ENCODE assay signal across 10 mouse cellular contexts in the genomic region with DNA sequence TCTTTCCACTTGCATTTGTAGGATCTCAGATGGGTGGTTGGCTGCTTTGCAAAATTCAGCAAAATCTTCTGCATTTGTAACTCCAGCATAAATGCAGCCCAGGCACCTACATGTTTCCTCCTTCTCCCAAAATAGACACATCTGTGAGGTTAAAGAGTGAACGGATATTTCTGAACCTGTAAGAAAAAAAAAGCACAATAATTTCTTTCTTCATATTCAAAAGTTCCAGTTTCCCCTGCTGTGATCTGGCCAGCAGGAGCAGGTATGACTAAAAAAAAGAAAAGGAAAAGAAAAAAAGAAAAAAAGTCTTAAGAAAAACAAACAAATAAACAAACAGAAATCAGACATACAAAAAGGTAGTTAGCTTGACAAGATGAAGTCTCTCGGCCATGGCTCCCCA. TPM values are rescaled to one million over a fixed set of nuclear protein-coding genes. Genes with fewer than 3 reads are reported as not detected.
DNase-seq lines count a peak whose midpoint lies in the region; ATAC-seq and TF ChIP-seq lines count a peak whose summit lies in the region.
"Had no signal": no experiment of that assay in that cellular context is flagged by ENCODE, and none has a peak within 500 bp of the region (broad histone marks: within the 10 kb centered on the region; RNA-seq: fewer than 3 reads in every experiment).

No protein-coding gene starts in this region.

- peak overlapping the region; percentile 99; the same call in 1 of the 2 replicates for H3K27ac ChIP-seq in kidney, postnatal 0 days
- peak overlapping the region; percentile 99 for H3K27ac ChIP-seq in forebrain, embryonic 11.5 days (ENCODE audit: low read depth, low read length)
- H3K27ac ChIP-seq in limb, embryonic 12.5 days, result peak overlapping the region; percentile 100
- peak overlapping the region; percentile 20; the same call in 1 of the 2 replicates for H3K27ac ChIP-seq in olfactory bulb, adult 2 months (ENCODE audit: insufficient read depth, low read depth, low read length)

- H3K4me3 ChIP-seq in kidney, postnatal 0 days (replicated peaks; ENCODE audit: low read depth, low read length), result peak overlapping the region; percentile 4; the same call in 1 of the 2 replicates
- H3K4me3 ChIP-seq in forebrain, embryonic 11.5 days (ENCODE audit: low read depth, low read length), result peak overlapping the region; percentile 99
- peak overlapping the region; percentile 99 for H3K4me3 ChIP-seq in limb, embryonic 12.5 days (replicated peaks)
- no peak overlapping the region for H3K4me3 ChIP-seq in olfactory bulb, adult 2 months (ENCODE audit: insufficient read depth, low read depth, low read length)

- H3K36me3 ChIP-seq in kidney, postnatal 0 days (ENCODE audit: insufficient read depth, low read length), result no peaks in the 10 kb centered on the region
- H3K36me3 ChIP-seq in forebrain, embryonic 11.5 days (ENCODE audit: control insufficient read depth, insufficient read depth, low read length), result no peaks in the 10 kb centered on the region
- no peaks in the 10 kb centered on the region for H3K36me3 ChIP-seq in limb, embryonic 12.5 days

- no peak for ATAC-seq in kidney, postnatal 0 days (replicated peaks; ENCODE audit: low FRiP score, low read depth)
- no peak for ATAC-seq in forebrain, embryonic 11.5 days (replicated peaks; ENCODE audit: low FRiP score)
- no peak for ATAC-seq in limb, embryonic 12.5 days (ENCODE audit: insufficient number of reproducible peaks, insufficient read depth, low FRiP score, low TSS enrichment, low read depth)

- H3K9ac ChIP-seq in kidney, postnatal 0 days (ENCODE audit: low read depth, low read length), result no peak overlapping the region
- peak overlapping the region; percentile 100 for H3K9ac ChIP-seq in forebrain, embryonic 11.5 days (ENCODE audit: low read length)
- H3K9ac ChIP-seq in limb, embryonic 12.5 days (replicated peaks), result peak overlapping the region; percentile 100

- TF ChIP-seq POLR2A in olfactory bulb, adult 2 months (IDR thresholded peaks at IDR 0.05; ENCODE audit: insufficient read depth, low read depth, low read length), result no peak

- no peaks in the 10 kb centered on the region for H3K27me3 ChIP-seq in kidney, postnatal 0 days (ENCODE audit: insufficient read depth, low read length)
- no peaks in the 10 kb centered on the region for H3K27me3 ChIP-seq in forebrain, embryonic 11.5 days (ENCODE audit: control insufficient read depth, insufficient read depth, low read length)
- no peaks in the 10 kb centered on the region for H3K27me3 ChIP-seq in limb, embryonic 12.5 days

- no peaks in the 10 kb centered on the region for H3K9me3 ChIP-seq in kidney, postnatal 0 days (replicated peaks; ENCODE audit: low read length)
- no peaks in the 10 kb centered on the region for H3K9me3 ChIP-seq in forebrain, embryonic 11.5 days (ENCODE audit: control insufficient read depth, low read length)
- H3K9me3 ChIP-seq in limb, embryonic 12.5 days, result no peaks in the 10 kb centered on the region

- peak overlapping the region; percentile 88 for H3K4me2 ChIP-seq in kidney, postnatal 0 days (ENCODE audit: low read length)
- H3K4me2 ChIP-seq in forebrain, embryonic 11.5 days (ENCODE audit: low read depth, low read length, severe bottlenecking), result peak overlapping the region; percentile 82
- H3K4me2 ChIP-seq in limb, embryonic 12.5 days, result peak overlapping the region; percentile 89

- peaks cover 15% of the 10 kb centered on the region; the same call in 1 of the 2 replicates for H3K4me1 ChIP-seq in kidney, postnatal 0 days (replicated peaks; ENCODE audit: insufficient read depth, low read length)
- H3K4me1 ChIP-seq in forebrain, embryonic 11.5 days (replicated peaks; ENCODE audit: control insufficient read depth, insufficient read depth, low read length), result peaks cover 21% of the 10 kb centered on the region
- H3K4me1 ChIP-seq in limb, embryonic 12.5 days (replicated peaks), result peaks cover 43% of the 10 kb centered on the region
- H3K4me1 ChIP-seq in olfactory bulb, adult 2 months (ENCODE audit: control insufficient read depth, insufficient read depth, low read length), result peaks cover 4% of the 10 kb centered on the region; the same call in 1 of the 2 replicates

- TF ChIP-seq CTCF in kidney, postnatal 0 days (IDR thresholded peaks at IDR 0.05; ENCODE audit: low read depth), result no peak
- TF ChIP-seq CTCF in olfactory bulb, adult 2 months (IDR thresholded peaks at IDR 0.05; ENCODE audit: insufficient read depth, low read depth, low read length), result no peak

- DNase-seq in kidney, postnatal 0 days (ENCODE audit: low spot score), result no peak
- DNase-seq in kidney, postnatal 36 days, result no peak
- DNase-seq in forebrain, embryonic 11.5 days (ENCODE audit: low spot score), result no peak
- DNase-seq in spleen, postnatal 10 days (ENCODE audit: low spot score in 2 of 2), result no peak
- no peak for DNase-seq in layer of hippocampus, adult 9-11 months
- DNase-seq in kidney, postnatal 25 days, result no peak
- DNase-seq: thymus, postnatal 4 days had no signal

- 20% methylated on average over 2 of the region's 2 CpGs for WGBS in kidney, postnatal 0 days
- WGBS in forebrain, embryonic 11.5 days, result 2% methylated on average over 2 of the region's 2 CpGs
- WGBS in limb, embryonic 12.5 days, result 6% methylated on average over 2 of the region's 2 CpGs
- 60% methylated on average over 2 of the region's 2 CpGs for WGBS in olfactory bulb, adult 2 months

RNA-seq across cellular contexts. Expression of a gene that starts 1.2 kb away (rescaled TPM):
- 7.7 and 7.8 TPM in 2 replicates for polyA plus RNA-seq in kidney, postnatal 0 days (2015; fragmentation: Nextera tagmentation; extraction: Ambion mirVana)
- polyA plus RNA-seq in forebrain, embryonic 11.5 days (2014; fragmentation: Nextera tagmentation; extraction: Ambion mirVana), result 20.2 and 23.3 TPM in 2 replicates
- 13.9 and 14.0 TPM in 2 replicates for polyA plus RNA-seq in limb, embryonic 12.5 days (2016; fragmentation: Nextera tagmentation; extraction: Ambion mirVana)
- not detected in 2 replicates for polyA plus RNA-seq in olfactory bulb, adult 2 months (2012; ENCODE audit: insufficient read depth, insufficient read length, low replicate concordance, missing spikeins)

RNA-seq across cellular contexts. Expression of a gene that starts 5.0 kb away (rescaled TPM):
- 48.9 and 49.2 TPM in 2 replicates for polyA plus RNA-seq in kidney, postnatal 0 days (2015; fragmentation: Nextera tagmentation; extraction: Ambion mirVana)
- 52.9 and 54.2 TPM in 2 replicates for polyA plus RNA-seq in forebrain, embryonic 11.5 days (2014; fragmentation: Nextera tagmentation; extraction: Ambion mirVana)
- 67.7 and 77.6 TPM in 2 replicates for polyA plus RNA-seq in limb, embryonic 12.5 days (2016; fragmentation: Nextera tagmentation; extraction: Ambion mirVana)
- 433 TPM in 1 of 2 replicates, not detected in the other for polyA plus RNA-seq in olfactory bulb, adult 2 months (2012; ENCODE audit: insufficient read depth, insufficient read length, low replicate concordance, missing spikeins)

RNA-seq across cellular contexts. Expression of a gene that starts 12.5 kb away (rescaled TPM):
- 14.9 and 17.9 TPM in 2 replicates for polyA plus RNA-seq in kidney, postnatal 0 days (2015; fragmentation: Nextera tagmentation; extraction: Ambion mirVana)
- polyA plus RNA-seq in forebrain, embryonic 11.5 days (2014; fragmentation: Nextera tagmentation; extraction: Ambion mirVana), result 12.2 and 15.4 TPM in 2 replicates
- polyA plus RNA-seq in limb, embryonic 12.5 days (2016; fragmentation: Nextera tagmentation; extraction: Ambion mirVana), result 19.9 and 20.3 TPM in 2 replicates
- not detected in 2 replicates for polyA plus RNA-seq in olfactory bulb, adult 2 months (2012; ENCODE audit: insufficient read depth, insufficient read length, low replicate concordance, missing spikeins)

RNA-seq across cellular contexts. Expression of a gene that starts 53.3 kb away (rescaled TPM):
- not detected in 2 replicates for polyA plus RNA-seq in kidney, postnatal 0 days (2015; fragmentation: Nextera tagmentation; extraction: Ambion mirVana)
- polyA plus RNA-seq in forebrain, embryonic 11.5 days (2014; fragmentation: Nextera tagmentation; extraction: Ambion mirVana), result not detected in 2 replicates
- not detected in 2 replicates for polyA plus RNA-seq in limb, embryonic 12.5 days (2016; fragmentation: Nextera tagmentation; extraction: Ambion mirVana)
- not detected in 2 replicates for polyA plus RNA-seq in olfactory bulb, adult 2 months (2012; ENCODE audit: insufficient read depth, insufficient read length, low replicate concordance, missing spikeins)
- polyA plus RNA-seq: large intestine, adult 2 months had no signal

Comparison
In these comparisons a context has a peak if more than half of its experiments do, and no peak if none do; other contexts are left out.
1. H3K27ac ChIP-seq: peak in every context shown above with its lines; median percentile 100 in limb, embryonic 12.5 days; 99 in kidney, postnatal 0 days; 99 in forebrain, embryonic 11.5 days; 20 in olfactory bulb, adult 2 months.
2. RNA of a gene that starts 12.5 kb away (polyA plus RNA-seq): 19.9 to 20.3 TPM in limb, embryonic 12.5 days, 14.9 to 17.9 TPM in kidney, postnatal 0 days and 12.2 to 15.4 TPM in forebrain, embryonic 11.5 days; not detected in olfactory bulb, adult 2 months; every median in the first group is over 10 times any median in the second.
3. Peak in every context shown above with its lines, with median percentiles within 50 percentile points of each other: H3K4me2 ChIP-seq.